Mouse (Mus musculus) CH12.LX (cell line): ENCODE measurements at regions not wholly inside any gene's neighbourhood (a gene's known extent, or its start where the extent isn't known, plus 50 kb on each side); places are given as distances from the start of the nearest gene placed in this dataset.

Experiments
- BHLHE40 ChIP-seq: IDR thresholded peaks from 2 replicates; pipeline ENCODE4 v1.6.1; 2011; ENCODE audit warnings: mild to moderate bottlenecking, low read depth, low read length, improper control_type of control experiment
- CTCF ChIP-seq, 2 experiments: IDR thresholded peaks in 1 of 2; conservative IDR thresholded peaks in 1 of 2; 2 replicates each; pipeline ENCODE4 v1.5.1; 2011 to 2012; ENCODE audit warnings: low read depth in 2 of 2, low read length in 2 of 2, improper control_type of control experiment in 1 of 2, inconsistent platforms in 1 of 2, mild to moderate bottlenecking in 1 of 2, moderate library complexity in 1 of 2
- ETS1 ChIP-seq: conservative IDR thresholded peaks from 2 replicates; pipeline ENCODE4 v1.6.1; 2012; ENCODE audit warnings: low read depth, mild to moderate bottlenecking, inconsistent platforms, low read length, improper control_type of control experiment, moderate library complexity
- MAZ ChIP-seq: IDR thresholded peaks from 2 replicates; pipeline ENCODE4 v1.6.1; 2012; ENCODE audit warnings: low read depth, mild to moderate bottlenecking, inconsistent platforms, low read length, improper control_type of control experiment, moderate library complexity
- POLR2A ChIP-seq: IDR thresholded peaks from 2 replicates; pipeline ENCODE4 v1.6.1; 2011; ENCODE audit warnings: low read depth, mild to moderate bottlenecking, improper control_type of control experiment, low read length
- TBP ChIP-seq: conservative IDR thresholded peaks from 2 replicates; pipeline ENCODE4 v1.6.1; 2011; ENCODE audit warnings: low read depth, low read length, improper control_type of control experiment
- USF1 ChIP-seq: IDR thresholded peaks from 2 replicates; pipeline ENCODE4 v1.6.1; 2014; ENCODE audit warnings: low read depth, mild to moderate bottlenecking, inconsistent platforms, low read length, improper control_type of control experiment
- USF2 ChIP-seq: conservative IDR thresholded peaks from 2 replicates; pipeline ENCODE4 v1.6.1; 2011; ENCODE audit warnings: low read depth, low read length, improper control_type of control experiment

- TF ChIP-seq MAZ = no peak
- TF ChIP-seq ETS1 = no peak
- TF ChIP-seq TBP = no peak
- no peak for TF ChIP-seq CTCF (conservative IDR thresholded peaks at IDR 0.05 in 1 of 2, IDR thresholded peaks at IDR 0.05 in 1 of 2; ENCODE audit: low read depth in 2 of 2, low read length in 2 of 2)
- TF ChIP-seq POLR2A = no peak
- no peak for TF ChIP-seq USF1
- no peak for TF ChIP-seq BHLHE40
- no peak for TF ChIP-seq USF2
Measured at GRCm38 (mm10) chr1:195227007-195227406, 50.5 kb upstream of the Cr2 start.
